Mouse (Mus musculus) myocyte (in vitro differentiated cells): Measurements from ENCODE around the gene Sugp2.

Experiments used
- CEBPB ChIP-seq: IDR thresholded peaks from 2 replicates; pipeline ENCODE4 v1.6.1; 2011; ENCODE audit warnings: mild to moderate bottlenecking, moderate library complexity; ENCODE audit not compliant: poor library complexity, insufficient read depth, severe bottlenecking
- MAX ChIP-seq: IDR thresholded peaks from one replicate; pipeline ENCODE4 v1.6.1; 2011; ENCODE audit warnings: low read depth, mild to moderate bottlenecking, control low read depth
- MYOD1 ChIP-seq, 3 experiments: IDR thresholded peaks; one replicate each; pipeline ENCODE4 v1.6.1; 2011; ENCODE audit warnings: control low read depth in 2 of 3, low read depth in 2 of 3, mild to moderate bottlenecking in 2 of 3, moderate library complexity in 1 of 3; ENCODE audit not compliant: insufficient read length in 2 of 3, control insufficient read depth in 1 of 3
- MYOG ChIP-seq, 3 experiments: IDR thresholded peaks; one replicate each; pipeline ENCODE4 v1.6.1; 2011; ENCODE audit warnings: control low read depth in 2 of 3, low read depth in 2 of 3, mild to moderate bottlenecking in 2 of 3; ENCODE audit not compliant: insufficient read length in 2 of 3, control insufficient read depth in 1 of 3, insufficient read depth in 1 of 3
- POLR2A ChIP-seq: IDR thresholded peaks from one replicate; pipeline ENCODE4 v1.6.1; 2011; ENCODE audit warnings: low read depth, mild to moderate bottlenecking, control low read depth, moderate library complexity; ENCODE audit not compliant: insufficient read length
- POLR2AphosphoS2 ChIP-seq: IDR thresholded peaks from one replicate; pipeline ENCODE4 v1.6.1; 2011; ENCODE audit warnings: low read depth, control low read depth; ENCODE audit not compliant: insufficient read length
- REST ChIP-seq: IDR thresholded peaks from one replicate; pipeline ENCODE4 v1.6.1; 2011; ENCODE audit warnings: mild to moderate bottlenecking, control low read depth, moderate library complexity; ENCODE audit not compliant: insufficient read depth, insufficient read length
- SRF ChIP-seq: IDR thresholded peaks from one replicate; pipeline ENCODE4 v1.6.1; 2011; ENCODE audit warnings: low read depth; ENCODE audit not compliant: control insufficient read depth, insufficient read length
- TCF12 ChIP-seq: IDR thresholded peaks from one replicate; pipeline ENCODE4 v1.6.1; 2011; ENCODE audit warnings: mild to moderate bottlenecking, control low read depth; ENCODE audit not compliant: poor library complexity, insufficient read depth, severe bottlenecking
- USF1 ChIP-seq: IDR thresholded peaks from one replicate; pipeline ENCODE4 v1.6.1; 2011; ENCODE audit warnings: low read depth, mild to moderate bottlenecking, control low read depth, moderate library complexity

- TF ChIP-seq POLR2A (no peak), MAX (no peak), CEBPB (no peak), MYOD1 (IDR thresholded peaks at IDR 0.05; ENCODE audit: control insufficient read depth in 1 of 3, insufficient read length in 2 of 3, low read depth in 2 of 3) (no peak), USF1 (no peak), MYOG (IDR thresholded peaks at IDR 0.05; ENCODE audit: control insufficient read depth in 1 of 3, insufficient read depth in 1 of 3, insufficient read length in 2 of 3, low read depth in 2 of 3) (no peak), TCF12 (no peak), SRF (no peak), POLR2AphosphoS2 (no peak), REST (no peak)
These were observed 40.3 kb downstream of the Sugp2 start for GRCm38 (mm10) chr8:70274350-70274749.
